Mouse (Mus musculus) embryonic facial prominence, embryonic 10.5 days (tissue): ENCODE results near the gene Mcrip2. TPM values are rescaled to one million over a fixed set of nuclear protein-coding genes. Genes with fewer than 3 reads are reported as not detected.
A peak's percentile ranks its signal among the peaks of the same experiment; 100 is the strongest.

Source experiments
- DNase-seq: peaks from one replicate; pipeline ENCODE4 v3.0.0-alpha.2; 2017; ENCODE audit warnings: low spot score
- H3K27ac ChIP-seq: fragments of 300-500 bp; sonication (generic); replicated peaks from 2 replicates; pipeline ENCODE4 v1.5.1; 2016; ENCODE audit warnings: mild to moderate bottlenecking
- H3K27me3 ChIP-seq: fragments of 300-500 bp; sonication (generic); replicated peaks from 2 replicates; pipeline ENCODE4 v1.6.1; 2016; ENCODE audit warnings: low read depth, mild to moderate bottlenecking; ENCODE audit not compliant: poor library complexity, severe bottlenecking
- H3K36me3 ChIP-seq: fragments of 300-500 bp; sonication (generic); replicated peaks from 2 replicates; pipeline ENCODE4 v1.6.1; 2016; ENCODE audit warnings: mild to moderate bottlenecking, moderate library complexity
- H3K4me1 ChIP-seq: fragments of 300-500 bp; sonication (generic); 2 replicates; pipeline ENCODE4 v1.6.1; 2016
- H3K4me3 ChIP-seq: fragments of 300-500 bp; sonication (generic); 2 replicates; pipeline ENCODE4 v1.5.1; 2016; ENCODE audit warnings: mild to moderate bottlenecking, moderate library complexity
- H3K9me3 ChIP-seq: fragments of 300-500 bp; sonication (generic); 2 replicates; pipeline ENCODE4 v1.6.1; 2016; ENCODE audit warnings: mild to moderate bottlenecking
- WGBS: fragments of 180-500 bp; shearing (Covaris S2); methylation state at CpG from one replicate; pipeline ENCODE4 v1.1.7; 2016; 5-methylcytosine and 5-hydroxymethylcytosine counted together
- polyA plus RNA-seq: library from polyadenylated mRNA; unstranded; fragments of >200 nt; fragmentation: Nextera tagmentation; extraction: Ambion mirVana; gene quantifications from 2 replicates; pipeline ENCODE4 v1.2.1, GENCODE M21; 2016

The Mcrip2 gene
- polyA plus RNA-seq, 1 experiment from 2014 or later: 17.3 TPM

- Histone ChIP-seq H3K9me3 (no peaks in the 10 kb centered on the region), H3K4me3 (no peak overlapping the region), H3K4me1 (peaks cover 25% of the 10 kb centered on the region), H3K27me3 (no peaks in the 10 kb centered on the region), H3K36me3 (peaks cover 18% of the 10 kb centered on the region), H3K27ac (peak overlapping the region; percentile 68)
- DNase-seq: peak; percentile 76
- WGBS: 33% methylated on average over 2 of the region's 2 CpGs
Measured at GRCm38 (mm10) chr17:25893975-25894617, 25.5 kb upstream of the Mcrip2 start.

DNA sequence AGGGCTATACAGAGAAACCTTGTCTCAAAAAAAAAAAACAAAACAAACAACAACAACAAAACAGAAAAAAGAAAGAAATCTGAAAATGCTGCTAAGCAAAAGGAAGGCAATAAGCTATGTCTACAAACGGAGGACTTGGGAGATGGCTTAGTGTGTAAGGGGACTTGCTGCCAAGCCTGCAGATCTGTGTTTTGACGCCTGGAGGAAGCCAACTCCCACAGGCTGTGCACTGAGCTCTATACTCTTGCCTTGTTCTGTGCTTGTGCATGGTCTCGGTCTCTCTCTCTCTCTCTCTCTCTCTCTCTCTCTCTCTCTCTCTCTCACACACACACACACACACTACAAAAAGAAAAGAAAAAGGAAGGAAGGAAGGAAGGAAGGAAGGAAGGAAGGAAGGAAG is 20.3 kb upstream of the Mcrip2 start:
- Histone ChIP-seq H3K4me1 (peaks cover 23% of the 10 kb centered on the region), H3K9me3 (no peaks in the 10 kb centered on the region), H3K27me3 (no peaks in the 10 kb centered on the region), H3K4me3 (no peak overlapping the region), H3K36me3 (peaks cover 59% of the 10 kb centered on the region), H3K27ac (no peak overlapping the region)
- WGBS: 86% methylated on average over 3 of the region's 3 CpGs
- no peak for DNase-seq

DNA sequence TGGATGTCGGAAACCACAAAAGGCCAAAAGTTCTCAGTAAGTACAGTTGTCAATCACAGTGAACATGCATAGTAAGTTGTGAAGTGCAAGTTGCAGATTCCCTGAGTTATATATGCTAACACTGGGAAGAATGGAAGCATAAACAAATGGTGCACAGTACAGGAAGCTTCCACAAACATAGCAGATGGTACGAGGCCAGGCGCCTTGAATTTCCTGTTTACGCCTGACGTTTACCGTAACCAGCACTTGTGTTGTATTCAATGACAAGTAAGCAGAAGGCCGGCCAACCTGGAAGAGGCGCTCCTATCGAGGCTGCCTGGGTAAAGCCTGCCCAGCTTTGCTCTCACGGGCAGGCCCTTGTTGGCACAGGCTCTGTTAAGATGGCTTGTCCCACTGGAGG is 18.9 kb upstream of the Mcrip2 start:
- 91% methylated on average over 10 of the region's 10 CpGs for WGBS
- DNase-seq: no peak
- Histone ChIP-seq H3K36me3 (peaks cover 73% of the 10 kb centered on the region), H3K27me3 (no peaks in the 10 kb centered on the region), H3K27ac (no peak overlapping the region), H3K4me1 (peaks cover 36% of the 10 kb centered on the region), H3K9me3 (no peaks in the 10 kb centered on the region), H3K4me3 (no peak overlapping the region)

GRCm38 (mm10) chr17:25886806-25887205 is 18.2 kb upstream of the Mcrip2 start:
- Histone ChIP-seq H3K4me1 (peaks cover 43% of the 10 kb centered on the region), H3K27ac (no peak overlapping the region), H3K27me3 (no peaks in the 10 kb centered on the region), H3K36me3 (peaks cover 77% of the 10 kb centered on the region), H3K9me3 (no peaks in the 10 kb centered on the region), H3K4me3 (no peak overlapping the region)
- DNase-seq: no peak

DNA sequence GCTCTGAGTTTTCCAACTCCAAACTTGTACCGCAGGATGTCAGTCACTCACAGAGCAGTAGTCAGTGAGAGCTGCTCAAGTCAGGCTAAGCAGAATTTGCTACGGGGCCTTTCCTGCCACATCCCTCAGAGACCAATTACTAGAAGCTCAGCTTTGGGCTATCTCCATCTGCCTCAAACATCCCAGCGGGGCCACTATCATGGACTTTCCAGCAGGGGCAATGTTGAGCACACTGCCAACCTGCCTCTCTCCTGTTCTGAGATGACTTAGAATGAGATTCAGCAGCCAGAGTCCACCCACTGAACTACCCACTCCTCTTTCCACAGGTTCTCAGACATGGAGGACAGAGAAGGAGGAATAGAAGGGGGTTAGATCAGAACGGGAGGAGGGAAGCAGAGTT is 17.1 kb upstream of the Mcrip2 start:
- peak; percentile 41 for DNase-seq
- peaks cover 54% of the 10 kb centered on the region for H3K4me1 ChIP-seq
- 45% methylated on average over 4 of the region's 4 CpGs for WGBS
- H3K36me3 ChIP-seq: peaks cover 74% of the 10 kb centered on the region
- H3K27ac ChIP-seq: no peak overlapping the region
- H3K4me3 ChIP-seq: no peak overlapping the region
- no peaks in the 10 kb centered on the region for H3K27me3 ChIP-seq
- no peaks in the 10 kb centered on the region for H3K9me3 ChIP-seq

- peak overlapping the region; percentile 89; the same call in 1 of the 2 replicates for H3K27ac ChIP-seq
- no peak overlapping the region for H3K4me3 ChIP-seq
- WGBS: 90% methylated on average over 3 of the region's 3 CpGs
- H3K9me3 ChIP-seq: no peaks in the 10 kb centered on the region
- peaks cover 70% of the 10 kb centered on the region for H3K36me3 ChIP-seq
- peaks cover 73% of the 10 kb centered on the region for H3K4me1 ChIP-seq
- H3K27me3 ChIP-seq: no peaks in the 10 kb centered on the region
- no peak for DNase-seq
Measured at GRCm38 (mm10) chr17:25883824-25884223, 15.3 kb upstream of the Mcrip2 start.

DNA sequence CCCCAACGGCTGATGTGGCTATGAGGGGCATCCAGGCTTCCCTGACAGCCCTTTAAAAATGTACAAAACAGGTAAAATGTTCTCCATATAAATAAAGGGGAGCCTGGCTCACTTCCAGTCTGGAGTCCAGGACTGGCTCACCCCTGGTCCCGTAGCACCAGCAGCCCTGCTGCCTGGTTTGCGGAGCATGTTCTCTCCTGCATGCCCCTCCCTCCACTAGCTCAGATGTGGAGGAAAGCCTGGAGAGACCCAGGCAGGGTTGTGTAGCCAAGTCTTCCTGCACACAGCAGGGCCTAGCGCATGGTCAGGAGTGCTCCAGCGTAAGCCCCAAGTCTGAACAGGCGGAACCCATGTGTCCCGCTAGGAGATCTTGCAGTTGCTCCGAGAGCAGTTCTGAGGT is 14.7 kb upstream of the Mcrip2 start:
- Histone ChIP-seq H3K4me1 (peaks cover 78% of the 10 kb centered on the region), H3K27me3 (no peaks in the 10 kb centered on the region), H3K4me3 (no peak overlapping the region), H3K36me3 (peaks cover 70% of the 10 kb centered on the region), H3K27ac (peak overlapping the region; percentile 89), H3K9me3 (no peaks in the 10 kb centered on the region)
- WGBS: 85% methylated on average over 8 of the region's 8 CpGs
- DNase-seq: no peak

- peak; percentile 49 for DNase-seq
- Histone ChIP-seq H3K36me3 (peaks cover 70% of the 10 kb centered on the region), H3K9me3 (no peaks in the 10 kb centered on the region), H3K27ac (peak overlapping the region; percentile 89), H3K27me3 (no peaks in the 10 kb centered on the region), H3K4me3 (0 out of 2 replicates have a peak overlapping the region, but pooled peaks have one; percentile 4), H3K4me1 (peaks cover 87% of the 10 kb centered on the region)
- WGBS: 15% methylated on average over 5 of the region's 5 CpGs
Measured at GRCm38 (mm10) chr17:25882306-25882705, 13.7 kb upstream of the Mcrip2 start.

DNA sequence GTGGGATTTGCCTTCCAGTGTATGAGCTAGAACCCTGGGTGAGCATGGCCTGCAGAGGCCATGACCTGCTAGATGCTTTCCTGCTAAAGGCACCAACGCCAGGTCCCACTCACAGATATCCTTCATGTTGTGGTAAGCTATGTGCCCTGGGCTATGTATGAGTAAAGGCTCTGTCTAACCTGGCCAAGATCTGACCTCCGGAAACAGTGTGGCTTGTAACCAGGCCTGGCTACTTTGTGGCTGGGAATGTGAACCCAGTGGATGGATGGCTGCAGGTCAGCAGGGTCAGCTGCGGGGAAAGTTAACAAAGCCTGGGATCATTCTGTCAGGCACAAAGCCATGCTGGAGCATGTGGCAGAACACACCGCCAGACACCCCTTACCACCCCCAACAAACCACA is 13.1 kb upstream of the Mcrip2 start:
- Histone ChIP-seq H3K36me3 (peaks cover 69% of the 10 kb centered on the region), H3K4me1 (peaks cover 93% of the 10 kb centered on the region), H3K27me3 (no peaks in the 10 kb centered on the region), H3K9me3 (no peaks in the 10 kb centered on the region), H3K4me3 (peak overlapping the region; percentile 36), H3K27ac (peak overlapping the region; percentile 89)
- DNase-seq: peak; percentile 66
- WGBS: 10% methylated on average over 4 of the region's 4 CpGs

DNA sequence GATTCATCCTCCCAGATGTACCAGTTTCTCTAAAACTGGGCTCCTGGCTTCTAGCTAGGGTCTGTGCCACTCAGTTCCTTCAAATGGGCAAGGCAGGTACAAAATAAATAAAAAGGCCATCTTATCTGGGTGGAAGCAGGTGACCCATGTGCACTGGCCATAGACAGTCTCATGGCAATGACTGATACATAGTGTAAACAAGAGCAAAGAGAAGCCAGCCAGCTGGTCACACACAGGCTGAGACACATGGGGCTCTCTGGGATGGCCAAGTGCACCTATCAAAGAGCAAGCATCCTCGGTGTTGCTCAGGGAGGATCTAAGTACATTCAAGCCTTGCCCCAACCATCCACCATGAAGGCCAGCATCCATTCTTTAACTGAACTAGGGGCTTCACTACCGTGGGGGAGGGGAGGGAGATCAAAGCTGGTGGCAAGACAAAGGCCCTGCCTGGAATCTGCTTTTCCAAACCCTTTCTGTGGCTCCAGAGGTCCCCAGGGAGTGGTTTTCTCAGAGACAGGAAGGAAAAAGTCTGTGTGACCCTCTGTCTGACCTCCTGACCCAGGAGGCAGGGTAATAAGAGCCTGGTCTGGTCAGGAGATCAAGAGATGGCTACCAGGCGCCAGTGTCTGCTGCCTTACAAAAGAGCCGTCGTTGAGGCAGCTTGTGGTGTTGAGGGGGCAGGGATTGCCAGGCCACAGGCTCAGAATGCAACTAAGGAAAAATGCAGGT is 12.5 kb upstream of the Mcrip2 start:
- H3K4me3 ChIP-seq: peak overlapping the region; percentile 36
- H3K4me1 ChIP-seq: peaks cover 99% of the 10 kb centered on the region
- 2% methylated on average over 5 of the region's 5 CpGs for WGBS
- no peaks in the 10 kb centered on the region for H3K9me3 ChIP-seq
- H3K36me3 ChIP-seq: peaks cover 67% of the 10 kb centered on the region
- peak overlapping the region; percentile 89 for H3K27ac ChIP-seq
- DNase-seq: peak; percentile 79
- no peaks in the 10 kb centered on the region for H3K27me3 ChIP-seq

- Histone ChIP-seq H3K27me3 (no peaks in the 10 kb centered on the region), H3K4me3 (peak within 1 kb of the TSS; percentile 36), H3K36me3 (peaks cover 65% of the 10 kb centered on the region), H3K27ac (peak within 1 kb of the TSS; percentile 89), H3K4me1 (peaks cover 97% of the 10 kb centered on the region), H3K9me3 (no peaks in the 10 kb centered on the region)
- DNase-seq: peak; percentile 58
- 23% methylated on average over 5 of the region's 5 CpGs for WGBS
Measured at GRCm38 (mm10) chr17:25880196-25880910, 11.8 kb upstream of the Mcrip2 start, which contains the start of gene Wfikkn1. Wfikkn1 (minus strand) TSS chr17:25880858.

DNA sequence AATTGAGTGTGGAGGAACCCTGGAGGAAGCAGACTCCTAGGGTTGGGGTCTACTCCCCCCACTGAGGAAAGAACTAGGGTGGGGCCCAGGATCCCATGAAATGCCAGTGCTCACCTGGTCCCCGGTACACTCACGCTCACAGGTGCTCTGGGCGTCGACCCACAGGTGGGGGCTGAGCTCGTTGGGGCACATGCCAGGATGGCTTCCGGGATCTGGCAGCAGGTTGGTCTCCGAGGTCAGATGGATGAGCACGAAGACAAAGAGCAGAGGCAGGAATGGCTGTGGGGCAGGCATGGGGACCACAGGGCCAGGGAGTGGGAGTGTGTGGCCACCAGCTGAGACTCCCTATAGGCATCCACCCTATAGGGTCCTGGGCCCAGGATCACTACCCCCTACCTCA is 11.2 kb upstream of the Mcrip2 start:
- H3K36me3 ChIP-seq: peaks cover 59% of the 10 kb centered on the region
- DNase-seq: no peak
- H3K9me3 ChIP-seq: no peaks in the 10 kb centered on the region
- 71% methylated on average over 8 of the region's 8 CpGs for WGBS
- peak overlapping the region; percentile 89 for H3K27ac ChIP-seq
- H3K4me3 ChIP-seq: peak overlapping the region; percentile 36
- H3K4me1 ChIP-seq: peaks cover 91% of the 10 kb centered on the region
- no peaks in the 10 kb centered on the region for H3K27me3 ChIP-seq
